In the genomic region with DNA sequence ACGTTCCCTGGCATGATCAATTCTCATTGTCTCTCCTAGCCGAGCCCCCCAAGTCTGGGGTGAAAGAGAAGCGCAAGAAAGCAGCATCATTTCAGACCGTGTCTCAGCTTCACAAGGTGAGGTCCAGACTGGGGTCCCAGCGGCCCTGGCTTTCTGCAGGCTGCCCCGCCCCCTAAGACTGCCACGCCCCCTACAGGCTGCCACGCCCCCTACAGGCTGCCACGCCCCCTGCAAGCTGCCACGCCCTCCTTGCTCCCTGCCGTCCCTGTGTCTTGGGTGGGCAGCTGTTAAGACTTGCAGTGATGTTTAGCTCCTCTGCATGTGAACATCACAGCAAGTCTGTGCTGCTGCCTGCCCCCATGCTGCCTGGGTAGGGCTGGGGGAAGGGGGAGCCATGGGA, we compare ENCODE assay signal across 20 mouse cellular contexts. TPM values are rescaled to one million over a fixed set of nuclear protein-coding genes. Genes with fewer than 3 reads are reported as not detected.
DNase-seq lines count a peak whose midpoint lies in the region; ATAC-seq and TF ChIP-seq lines count a peak whose summit lies in the region.
"Had no signal": no experiment of that assay in that cellular context is flagged by ENCODE, and none has a peak within 500 bp of the region (broad histone marks: within the 10 kb centered on the region; RNA-seq: fewer than 3 reads in every experiment).

No protein-coding gene starts in this region.

- H3K4me3 ChIP-seq in liver, embryonic 14.5 days (ENCODE audit: insufficient read depth in 1 of 2, low read depth in 2 of 2, low read length in 2 of 2), result no peak overlapping the region
- no peak overlapping the region for H3K4me3 ChIP-seq in myocyte
- H3K4me3 ChIP-seq in hindbrain, embryonic 13.5 days, result no peak overlapping the region
- H3K4me3 ChIP-seq: embryonic facial prominence, embryonic 13.5 days; forebrain, embryonic 12.5 days; gastrocnemius, adult 2 months; heart, embryonic 12.5 days; hindbrain, embryonic 10.5 days had no signal

- no peak for ATAC-seq in CD4-positive, CD25-positive, alpha-beta regulatory T cell, adult 4 months
- ATAC-seq in liver, embryonic 14.5 days (ENCODE audit: insufficient read depth), result no peak
- no peak for ATAC-seq in hindbrain, embryonic 13.5 days (ENCODE audit: low FRiP score)
- ATAC-seq: forebrain, postnatal 0 days; hindbrain, embryonic 16.5 days; inflammation-experienced regulatory T-cells, adult 6 months had no signal

- peak; percentile 26 for DNase-seq in CD4-positive, CD25-positive, alpha-beta regulatory T cell, adult 2 months (ENCODE audit: low read depth, low spot score)
- DNase-seq in testis, postnatal 10 days (ENCODE audit: low spot score), result peak; percentile 57
- no peak for DNase-seq in testis, postnatal 14 days (ENCODE audit: low spot score)
- DNase-seq in liver, embryonic 14.5 days (ENCODE audit: low read depth in 3 of 3, low spot score in 3 of 3), result no peak
- no peak for DNase-seq in gastrocnemius, postnatal 36 days
- DNase-seq: adrenal gland, postnatal 14 days; B cell, adult 2 months; cerebellum, adult 18-20 months; cerebellum, postnatal 36 days; forebrain, postnatal 0 days; gastrocnemius, adult 2 months had no signal

- intact Hi-C loops in gastrocnemius, postnatal 36 days (cut with DNase I), result no loop called here

- H3K9ac ChIP-seq in liver, embryonic 14.5 days (replicated peaks), result no peak overlapping the region
- H3K9ac ChIP-seq in hindbrain, embryonic 13.5 days, result no peak overlapping the region
- H3K9ac ChIP-seq: embryonic facial prominence, embryonic 13.5 days; forebrain, embryonic 12.5 days; forebrain, postnatal 0 days had no signal

- no peaks in the 10 kb centered on the region for H3K79me2 ChIP-seq in myocyte (ENCODE audit: control insufficient read depth, insufficient read depth)

- no peak overlapping the region for H3ac ChIP-seq in myocyte (ENCODE audit: control insufficient read depth, insufficient read length)

- no peak for TF ChIP-seq POLR2A in myocyte (IDR thresholded peaks at IDR 0.05; ENCODE audit: insufficient read length, low read depth)

- WGBS in liver, embryonic 14.5 days (ENCODE audit: insufficient replicate concordance), result 22% methylated on average over 11 of the region's 11 CpGs
- 23% methylated on average over 11 of the region's 11 CpGs for WGBS in hindbrain, embryonic 13.5 days

- no peaks in the 10 kb centered on the region for H3K9me3 ChIP-seq in liver, embryonic 14.5 days (ENCODE audit: control insufficient read depth, low read length)
- no peaks in the 10 kb centered on the region for H3K9me3 ChIP-seq in hindbrain, embryonic 13.5 days
- H3K9me3 ChIP-seq: embryonic facial prominence, embryonic 13.5 days; forebrain, embryonic 12.5 days; heart, embryonic 12.5 days; hindbrain, embryonic 10.5 days had no signal

- TF ChIP-seq CTCF in liver, embryonic 14.5 days (IDR thresholded peaks at IDR 0.05; ENCODE audit: low read depth), result peak; percentile 23; the same call in 1 of the 2 replicates

- TF ChIP-seq EP300 in liver, embryonic 14.5 days (IDR thresholded peaks at IDR 0.05; ENCODE audit: low read depth), result no peak

- peaks cover 6% of the 10 kb centered on the region for H3K27me3 ChIP-seq in liver, embryonic 14.5 days (ENCODE audit: control insufficient read depth, insufficient read depth, low read length)
- no peaks in the 10 kb centered on the region for H3K27me3 ChIP-seq in myocyte (ENCODE audit: control insufficient read depth, insufficient read depth, insufficient read length)
- H3K27me3 ChIP-seq in hindbrain, embryonic 13.5 days, result peaks cover 24% of the 10 kb centered on the region

- H3K27ac ChIP-seq in liver, embryonic 14.5 days, result no peak overlapping the region
- no peak overlapping the region for H3K27ac ChIP-seq in hindbrain, embryonic 13.5 days
- H3K27ac ChIP-seq: embryonic facial prominence, embryonic 13.5 days; forebrain, embryonic 12.5 days; gastrocnemius, adult 2 months; hindbrain, embryonic 10.5 days had no signal

- no peak overlapping the region for H3K4me2 ChIP-seq in liver, embryonic 14.5 days (ENCODE audit: low read depth)
- H3K4me2 ChIP-seq in myocyte (ENCODE audit: low read depth), result no peak overlapping the region
- H3K4me2 ChIP-seq in hindbrain, embryonic 13.5 days, result no peak overlapping the region
- H3K4me2 ChIP-seq: embryonic facial prominence, embryonic 13.5 days; forebrain, embryonic 12.5 days; heart, embryonic 12.5 days had no signal

- H3K4me1 ChIP-seq in liver, embryonic 14.5 days (replicated peaks; ENCODE audit: control insufficient read depth in 2 of 2, insufficient read depth in 2 of 2, low read length in 1 of 2), result peaks cover 19% of the 10 kb centered on the region in 2 experiments
- H3K4me1 ChIP-seq in hindbrain, embryonic 13.5 days (replicated peaks), result peaks cover 5% of the 10 kb centered on the region; the same call in 1 of the 2 replicates
- H3K4me1 ChIP-seq: embryonic facial prominence, embryonic 13.5 days had no signal

- no peaks in the 10 kb centered on the region for H3K36me3 ChIP-seq in liver, embryonic 14.5 days (replicated peaks; ENCODE audit: control insufficient read depth, insufficient read depth, low read depth)
- no peaks in the 10 kb centered on the region for H3K36me3 ChIP-seq in myocyte (ENCODE audit: control insufficient read depth, insufficient read depth)
- no peaks in the 10 kb centered on the region for H3K36me3 ChIP-seq in hindbrain, embryonic 13.5 days
- H3K36me3 ChIP-seq: embryonic facial prominence, embryonic 13.5 days; forebrain, embryonic 12.5 days; hindbrain, embryonic 10.5 days had no signal

TF ChIP-seq in myocyte, 11 proteins besides CTCF, POLR2A, EP300 and RAD21:
- TF ChIP-seq POLR2AphosphoS2 (IDR thresholded peaks at IDR 0.05; ENCODE audit: insufficient read length, low read depth) (peak; percentile 39), TCF12 (IDR thresholded peaks at IDR 0.05; ENCODE audit: insufficient read depth, poor library complexity, severe bottlenecking) (no peak)

RNA-seq across cellular contexts. Expression of gene Myh7b, which starts 11.6 kb away (rescaled TPM):
- not detected for polyA plus RNA-seq in CD4-positive, CD25-positive, alpha-beta regulatory T cell, adult 4 months (2017; shearing (Covaris generic))
- 1.7 and 3.0 TPM in 2 replicates for polyA plus RNA-seq in liver, embryonic 14.5 days (2012; rRNA removed)
- 1.5 and 1.6 TPM in 2 replicates for polyA plus RNA-seq in liver, embryonic 14.5 days (2014; fragmentation: Nextera tagmentation; extraction: Ambion mirVana)
- 12.2 TPM for polyA plus RNA-seq in myocyte (2012; fragmentation: generic; extraction: Trizol)
- 0.82 and 0.88 TPM in 2 replicates for polyA plus RNA-seq in hindbrain, embryonic 13.5 days (2015; fragmentation: Nextera tagmentation; extraction: Ambion mirVana)
- total RNA-seq in gastrocnemius, postnatal 36 days (2021), result 1 to 10 TPM; 1.9 to 6.8 TPM

RNA-seq across cellular contexts. Expression of gene Gss, which starts 30.0 kb away (rescaled TPM):
- 10 to 100 TPM; 10.7 to 16.9 TPM for polyA plus RNA-seq in CD4-positive, CD25-positive, alpha-beta regulatory T cell, adult 4 months (2017; shearing (Covaris generic))
- polyA plus RNA-seq in liver, embryonic 14.5 days (2012; rRNA removed), result 34.2 and 37.9 TPM in 2 replicates
- 64.6 and 69.5 TPM in 2 replicates for polyA plus RNA-seq in liver, embryonic 14.5 days (2014; fragmentation: Nextera tagmentation; extraction: Ambion mirVana)
- polyA plus RNA-seq in myocyte (2012; fragmentation: generic; extraction: Trizol), result 55.3 TPM
- polyA plus RNA-seq in hindbrain, embryonic 13.5 days (2015; fragmentation: Nextera tagmentation; extraction: Ambion mirVana), result 14.8 and 16.4 TPM in 2 replicates
- total RNA-seq in gastrocnemius, postnatal 36 days (2021), result 1 to 10 TPM; 3.7 to 6.0 TPM

Comparison
In these comparisons a context has a peak if more than half of its experiments do, and no peak if none do; other contexts are left out.
1. DNase-seq: peak in CD4-positive, CD25-positive, alpha-beta regulatory T cell, adult 2 months (single experiment) and testis, postnatal 10 days (single experiment); none in testis, postnatal 14 days (single experiment), liver, embryonic 14.5 days (0 of 3) and gastrocnemius, postnatal 36 days (0 of 2).